Mouse (Mus musculus) heart, embryonic 13.5 days (tissue): Measurements from ENCODE around the gene Xlr. TPM values are rescaled to one million over a fixed set of nuclear protein-coding genes. Genes with fewer than 3 reads are reported as not detected.
"Not testable (repeated sequence)": the region's sequence is repeated elsewhere in the genome, so short reads cannot be mapped to it uniquely, and the experiment has no call there.

Experiments used
- ATAC-seq: fragments of 200-750 bp; cut with Nextera tagmentation; 2 replicates; pipeline ENCODE4 v1.8.0; 2017; ENCODE audit warnings: moderate TSS enrichment; ENCODE audit not compliant: insufficient number of reproducible peaks, low FRiP score, low TSS enrichment; ENCODE audit errors: extremely low read depth
- H3K27ac ChIP-seq: fragments of 300-500 bp; sonication (generic); replicated peaks from 2 replicates; pipeline ENCODE4 v1.5.1; 2015; ENCODE audit warnings: moderate library complexity, mild to moderate bottlenecking, inconsistent platforms
- H3K27me3 ChIP-seq: fragments of 300-500 bp; sonication (generic); replicated peaks from 2 replicates; pipeline ENCODE4 v1.6.1; 2015; ENCODE audit warnings: mild to moderate bottlenecking, inconsistent platforms
- H3K36me3 ChIP-seq: fragments of 300-500 bp; sonication (generic); 2 replicates; pipeline ENCODE4 v1.6.1; 2015; ENCODE audit warnings: mild to moderate bottlenecking, inconsistent platforms
- H3K4me1 ChIP-seq: fragments of 300-500 bp; sonication (generic); 2 replicates; pipeline ENCODE4 v1.6.1; 2015; ENCODE audit warnings: inconsistent platforms
- H3K4me2 ChIP-seq: fragments of 300-500 bp; sonication (generic); 2 replicates; pipeline ENCODE4 v1.6.1; 2015; ENCODE audit warnings: inconsistent platforms, mild to moderate bottlenecking, moderate library complexity
- H3K4me3 ChIP-seq: fragments of 300-500 bp; sonication (generic); 2 replicates; pipeline ENCODE4 v1.5.1; 2015; ENCODE audit warnings: moderate library complexity, mild to moderate bottlenecking, inconsistent platforms
- H3K9ac ChIP-seq: fragments of 300-500 bp; sonication (generic); 2 replicates; pipeline ENCODE4 v1.6.1; 2015; ENCODE audit warnings: inconsistent platforms, mild to moderate bottlenecking, moderate library complexity
- H3K9me3 ChIP-seq: fragments of 300-500 bp; sonication (generic); 2 replicates; pipeline ENCODE4 v1.6.1; 2016; ENCODE audit warnings: inconsistent platforms
- WGBS: fragments of 180-500 bp; shearing (Covaris S2); methylation state at CpG from one replicate; pipeline ENCODE4 v1.1.7; 2015; ENCODE audit warnings: mixed read lengths; 5-methylcytosine and 5-hydroxymethylcytosine counted together
- polyA plus RNA-seq: library from polyadenylated mRNA; unstranded; fragments of >200 nt; fragmentation: Nextera tagmentation; extraction: Ambion mirVana; gene quantifications from 2 replicates; pipeline ENCODE4 v1.2.1, GENCODE M21; 2015

Xlr gene
- 2.4 and 3.3 TPM in 2 replicates for polyA plus RNA-seq

- not testable (repeated sequence) for H3K9me3 ChIP-seq, H3K4me1 ChIP-seq, H3K36me3 ChIP-seq, ATAC-seq, H3K9ac ChIP-seq, H3K4me3 ChIP-seq, H3K4me2 ChIP-seq, H3K27ac ChIP-seq, H3K27me3 ChIP-seq
- 71% methylated on average over 11 of the region's 11 CpGs for WGBS
Measured at GRCm38 (mm10) chrX:53797519-53797918, at the start of gene Xlr. Xlr (minus strand) TSS chrX:53797706.

- H3K36me3 ChIP-seq: no peaks in the 10 kb centered on the region
- H3K4me3 ChIP-seq: no peak overlapping the region
- H3K4me1 ChIP-seq: no peaks in the 10 kb centered on the region
- ATAC-seq: no peak
- H3K27me3 ChIP-seq: no peaks in the 10 kb centered on the region
- WGBS: 34% methylated on average over 3 of the region's 3 CpGs
- no peak overlapping the region for H3K9ac ChIP-seq
- H3K4me2 ChIP-seq: no peak overlapping the region
- H3K9me3 ChIP-seq: no peaks in the 10 kb centered on the region
- no peak overlapping the region for H3K27ac ChIP-seq
Measured at GRCm38 (mm10) chrX:53799074-53799473, 1.6 kb upstream of the Xlr start.

- Histone ChIP-seq H3K4me3 (no peak within 1 kb of the TSS), H3K9me3 (no peaks in the 10 kb centered on the region), H3K9ac (no peak within 1 kb of the TSS), H3K27me3 (no peaks in the 10 kb centered on the region), H3K4me1 (no peaks in the 10 kb centered on the region), H3K4me2 (no peak within 1 kb of the TSS), H3K36me3 (no peaks in the 10 kb centered on the region), H3K27ac (no peak within 1 kb of the TSS)
- no peak for ATAC-seq
- WGBS: 77% methylated on average over 12 of the region's 12 CpGs
Measured at GRCm38 (mm10) chrX:53776276-53776675, 21.2 kb downstream of the Xlr start, which contains the start of gene Zfp36l3. Zfp36l3 (minus strand) TSS chrX:53776394.

- H3K9me3 ChIP-seq: peaks cover 6% of the 10 kb centered on the region
- ATAC-seq: no peak
- H3K36me3 ChIP-seq: no peaks in the 10 kb centered on the region
- 85% methylated on average over 16 of the region's 16 CpGs for WGBS
- no peak within 1 kb of the TSS for H3K4me2 ChIP-seq
- no peaks in the 10 kb centered on the region for H3K4me1 ChIP-seq
- no peak within 1 kb of the TSS for H3K4me3 ChIP-seq
- H3K27me3 ChIP-seq: no peaks in the 10 kb centered on the region
- no peak within 1 kb of the TSS for H3K9ac ChIP-seq
- no peak within 1 kb of the TSS for H3K27ac ChIP-seq
Measured at GRCm38 (mm10) chrX:53757736-53758135, 39.8 kb downstream of the Xlr start, which contains the start of gene 1700013H16Rik. 1700013H16Rik (minus strand) TSS chrX:53757831.

GRCm38 (mm10) chrX:53752851-53753250 lies 44.7 kb downstream of the Xlr start:
- WGBS: 53% methylated on average over 1 of the region's 1 CpGs
- H3K4me2 ChIP-seq: no peak overlapping the region
- no peaks in the 10 kb centered on the region for H3K36me3 ChIP-seq
- H3K27me3 ChIP-seq: no peaks in the 10 kb centered on the region
- H3K4me3 ChIP-seq: no peak overlapping the region
- H3K4me1 ChIP-seq: no peaks in the 10 kb centered on the region
- H3K27ac ChIP-seq: no peak overlapping the region
- H3K9me3 ChIP-seq: peaks cover 6% of the 10 kb centered on the region
- H3K9ac ChIP-seq: no peak overlapping the region
- ATAC-seq: no peak

GRCm38 (mm10) chrX:53728967-53729366 lies 68.5 kb downstream of the Xlr start:
- no peak overlapping the region for H3K4me3 ChIP-seq
- H3K27ac ChIP-seq: no peak overlapping the region
- H3K27me3 ChIP-seq: no peaks in the 10 kb centered on the region
- no peak overlapping the region for H3K9ac ChIP-seq
- ATAC-seq: no peak
- H3K4me1 ChIP-seq: no peaks in the 10 kb centered on the region
- 79% methylated on average over 2 of the region's 2 CpGs for WGBS
- H3K36me3 ChIP-seq: no peaks in the 10 kb centered on the region
- no peaks in the 10 kb centered on the region for H3K9me3 ChIP-seq
- H3K4me2 ChIP-seq: no peak overlapping the region

Other genes with a start within 250 kb of the Xlr start
- 42.5 and 54.0 TPM in 2 replicates for gene Rtl8c, start 189.7 kb downstream of the Xlr start, polyA plus RNA-seq
- gene Gm14597, start 188.7 kb downstream of the Xlr start, polyA plus RNA-seq: not detected in 2 replicates
- gene Rtl8a, start 154.0 kb downstream of the Xlr start, polyA plus RNA-seq: 94.3 and 99.2 TPM in 2 replicates
- gene Rtl8b, start 127.3 kb downstream of the Xlr start, polyA plus RNA-seq: 65.3 and 77.3 TPM in 2 replicates
- 0.33 and 0.40 TPM in 2 replicates for gene 4930502E18Rik, start 72.9 kb downstream of the Xlr start, polyA plus RNA-seq
- gene 1700013H16Rik, start 39.9 kb downstream of the Xlr start, polyA plus RNA-seq: not detected in 2 replicates
- gene Zfp36l3, start 21.3 kb downstream of the Xlr start, polyA plus RNA-seq: not detected in 2 replicates